Mouse (Mus musculus) embryonic facial prominence, embryonic 10.5 days (tissue): ENCODE results near the gene Man2a1. TPM values are rescaled to one million over a fixed set of nuclear protein-coding genes. Genes with fewer than 3 reads are reported as not detected.

Experiments
- DNase-seq: peaks from one replicate; pipeline ENCODE4 v3.0.0-alpha.2; 2017; ENCODE audit warnings: low spot score
- H3K27ac ChIP-seq: fragments of 300-500 bp; sonication (generic); replicated peaks from 2 replicates; pipeline ENCODE4 v1.5.1; 2016; ENCODE audit warnings: mild to moderate bottlenecking
- H3K27me3 ChIP-seq: fragments of 300-500 bp; sonication (generic); replicated peaks from 2 replicates; pipeline ENCODE4 v1.6.1; 2016; ENCODE audit warnings: low read depth, mild to moderate bottlenecking; ENCODE audit not compliant: poor library complexity, severe bottlenecking
- H3K36me3 ChIP-seq: fragments of 300-500 bp; sonication (generic); replicated peaks from 2 replicates; pipeline ENCODE4 v1.6.1; 2016; ENCODE audit warnings: mild to moderate bottlenecking, moderate library complexity
- H3K4me1 ChIP-seq: fragments of 300-500 bp; sonication (generic); 2 replicates; pipeline ENCODE4 v1.6.1; 2016
- H3K4me3 ChIP-seq: fragments of 300-500 bp; sonication (generic); 2 replicates; pipeline ENCODE4 v1.5.1; 2016; ENCODE audit warnings: mild to moderate bottlenecking, moderate library complexity
- H3K9me3 ChIP-seq: fragments of 300-500 bp; sonication (generic); 2 replicates; pipeline ENCODE4 v1.6.1; 2016; ENCODE audit warnings: mild to moderate bottlenecking
- WGBS: fragments of 180-500 bp; shearing (Covaris S2); methylation state at CpG from one replicate; pipeline ENCODE4 v1.1.7; 2016; 5-methylcytosine and 5-hydroxymethylcytosine counted together
- polyA plus RNA-seq: library from polyadenylated mRNA; unstranded; fragments of >200 nt; fragmentation: Nextera tagmentation; extraction: Ambion mirVana; gene quantifications from 2 replicates; pipeline ENCODE4 v1.2.1, GENCODE M21; 2016

Man2a1 gene
- polyA plus RNA-seq, 1 experiment from 2014 or later, result 6.4 TPM

- no peak overlapping the region for H3K27ac ChIP-seq
- peaks cover 9% of the 10 kb centered on the region for H3K4me1 ChIP-seq
- no peaks in the 10 kb centered on the region for H3K36me3 ChIP-seq
- no peaks in the 10 kb centered on the region for H3K27me3 ChIP-seq
- WGBS, result 95% methylated on average over 6 of the region's 6 CpGs
- DNase-seq, result no peak
- H3K4me3 ChIP-seq, result no peak overlapping the region
- H3K9me3 ChIP-seq, result no peaks in the 10 kb centered on the region
Observed at GRCm38 (mm10) chr17:64581133-64581532, 19.4 kb upstream of the Man2a1 start.

- Histone ChIP-seq H3K4me1 (peaks cover 9% of the 10 kb centered on the region), H3K4me3 (no peak overlapping the region), H3K36me3 (no peaks in the 10 kb centered on the region), H3K27ac (no peak overlapping the region), H3K9me3 (no peaks in the 10 kb centered on the region), H3K27me3 (no peaks in the 10 kb centered on the region)
- WGBS, result 90% methylated on average over 3 of the region's 3 CpGs
- no peak for DNase-seq
Observed at GRCm38 (mm10) chr17:64581962-64582361, 18.6 kb upstream of the Man2a1 start.

GRCm38 (mm10) chr17:64590483-64590882 lies 10.1 kb upstream of the Man2a1 start:
- no peak for DNase-seq
- WGBS, result 56% methylated on average over 4 of the region's 4 CpGs
- Histone ChIP-seq H3K9me3 (no peaks in the 10 kb centered on the region), H3K4me1 (no peaks in the 10 kb centered on the region), H3K4me3 (no peak overlapping the region), H3K27me3 (no peaks in the 10 kb centered on the region), H3K36me3 (no peaks in the 10 kb centered on the region), H3K27ac (no peak overlapping the region)

DNA sequence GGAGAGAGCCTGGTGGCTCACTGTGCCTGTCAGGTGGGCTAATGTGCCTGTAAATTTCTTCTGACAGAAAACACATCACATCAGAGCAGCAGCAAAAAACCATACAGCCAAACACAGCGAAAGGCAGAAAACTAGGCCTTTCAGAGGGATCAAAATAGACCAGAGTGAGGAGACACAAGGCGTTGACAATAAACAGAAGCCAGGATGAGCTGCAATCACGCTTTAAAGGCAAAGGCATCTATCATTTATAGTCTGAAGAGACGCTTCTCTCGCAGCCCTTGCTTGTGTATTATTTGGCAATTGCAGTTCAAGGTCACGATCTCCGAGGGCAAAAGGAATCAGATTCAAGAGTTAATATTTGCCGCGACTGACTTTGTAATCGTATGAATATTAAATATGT lies 9.2 kb upstream of the Man2a1 start:
- Histone ChIP-seq H3K9me3 (no peaks in the 10 kb centered on the region), H3K4me3 (no peak overlapping the region), H3K4me1 (no peaks in the 10 kb centered on the region), H3K36me3 (no peaks in the 10 kb centered on the region), H3K27ac (no peak overlapping the region), H3K27me3 (no peaks in the 10 kb centered on the region)
- DNase-seq, result no peak
- 89% methylated on average over 10 of the region's 10 CpGs for WGBS

GRCm38 (mm10) chr17:64592355-64592754 lies 8.2 kb upstream of the Man2a1 start:
- no peaks in the 10 kb centered on the region for H3K9me3 ChIP-seq
- no peaks in the 10 kb centered on the region for H3K27me3 ChIP-seq
- DNase-seq, result no peak
- no peaks in the 10 kb centered on the region for H3K4me1 ChIP-seq
- no peak overlapping the region for H3K4me3 ChIP-seq
- H3K36me3 ChIP-seq, result no peaks in the 10 kb centered on the region
- 90% methylated on average over 2 of the region's 2 CpGs for WGBS
- H3K27ac ChIP-seq, result no peak overlapping the region

- Histone ChIP-seq H3K27ac (no peak overlapping the region), H3K4me1 (no peaks in the 10 kb centered on the region), H3K27me3 (no peaks in the 10 kb centered on the region), H3K4me3 (no peak overlapping the region), H3K36me3 (no peaks in the 10 kb centered on the region), H3K9me3 (no peaks in the 10 kb centered on the region)
- 92% methylated on average over 3 of the region's 3 CpGs for WGBS
- no peak for DNase-seq
Observed at GRCm38 (mm10) chr17:64592788-64593187, 7.7 kb upstream of the Man2a1 start.

GRCm38 (mm10) chr17:64597770-64598169 lies 2.8 kb upstream of the Man2a1 start:
- H3K36me3 ChIP-seq, result no peaks in the 10 kb centered on the region
- no peak for DNase-seq
- no peak overlapping the region for H3K4me3 ChIP-seq
- no peak overlapping the region for H3K27ac ChIP-seq
- no peaks in the 10 kb centered on the region for H3K27me3 ChIP-seq
- H3K4me1 ChIP-seq, result peaks cover 20% of the 10 kb centered on the region
- no peaks in the 10 kb centered on the region for H3K9me3 ChIP-seq
- 86% methylated on average over 9 of the region's 9 CpGs for WGBS

DNA sequence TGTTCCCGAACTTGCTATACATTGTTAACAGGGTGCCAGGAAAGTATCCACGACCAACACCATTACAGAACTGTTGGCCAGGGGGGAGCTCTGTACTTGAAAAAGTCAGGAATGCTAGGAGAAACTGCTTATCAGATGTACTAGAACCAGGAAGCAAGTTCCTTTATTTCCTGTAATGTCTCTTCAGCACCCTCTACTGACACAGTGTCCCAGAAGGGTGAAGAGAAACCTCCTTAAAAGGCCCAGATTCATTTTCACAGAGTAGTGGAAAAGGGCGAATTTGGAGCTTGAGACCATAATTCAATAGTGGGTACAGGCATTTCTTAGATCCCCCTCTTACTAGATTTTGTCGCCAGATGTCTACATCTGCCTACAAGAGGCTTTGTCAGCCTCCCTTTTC lies 620 bp upstream of the Man2a1 start:
- Histone ChIP-seq H3K36me3 (no peaks in the 10 kb centered on the region), H3K27ac (peak overlapping the region; percentile 95), H3K4me1 (peaks cover 39% of the 10 kb centered on the region), H3K9me3 (no peaks in the 10 kb centered on the region), H3K4me3 (peak overlapping the region; percentile 81), H3K27me3 (no peaks in the 10 kb centered on the region)
- WGBS, result 27% methylated on average over 4 of the region's 4 CpGs
- no peak for DNase-seq

DNA sequence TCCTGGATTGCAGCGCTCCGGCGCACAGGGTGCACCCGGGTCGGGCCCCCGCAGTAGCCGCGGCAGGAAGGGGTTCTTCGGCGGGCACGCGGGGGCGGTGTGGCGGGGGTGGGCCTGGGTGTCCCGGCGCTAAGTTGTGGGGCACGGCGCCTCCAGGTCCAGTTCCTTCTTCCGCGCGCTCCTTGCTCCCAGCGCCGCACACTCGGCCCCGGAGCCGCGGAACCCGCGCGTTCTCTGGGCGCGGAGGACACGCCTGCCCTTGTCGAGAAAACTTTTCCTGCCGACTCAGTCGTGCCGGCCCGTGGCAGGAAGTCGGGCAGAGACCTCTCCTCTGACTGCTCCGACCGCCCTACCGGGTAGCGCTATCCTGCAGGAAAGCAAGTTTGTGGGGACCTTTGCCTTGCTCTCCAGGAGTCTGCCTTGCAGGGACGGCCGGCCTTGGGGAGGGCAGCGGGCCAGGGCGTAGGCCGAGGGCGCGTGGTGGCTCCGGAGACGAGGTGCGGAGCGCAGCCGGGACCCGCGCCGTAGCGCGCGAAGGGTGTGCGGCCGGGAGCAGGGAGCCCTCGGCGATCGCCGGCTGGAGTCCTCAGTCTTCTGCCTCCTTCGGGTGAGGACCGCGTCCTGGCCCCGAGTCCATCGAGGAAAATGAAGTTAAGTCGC lies 685 bp downstream of the Man2a1 start:
- Histone ChIP-seq H3K27ac (peak overlapping the region; percentile 95), H3K9me3 (no peaks in the 10 kb centered on the region), H3K4me1 (peaks cover 46% of the 10 kb centered on the region), H3K4me3 (peak overlapping the region; percentile 81), H3K27me3 (no peaks in the 10 kb centered on the region), H3K36me3 (no peaks in the 10 kb centered on the region)
- WGBS, result under 1% methylated on average over 73 of the region's 73 CpGs
- DNase-seq, result peak; percentile 74

DNA sequence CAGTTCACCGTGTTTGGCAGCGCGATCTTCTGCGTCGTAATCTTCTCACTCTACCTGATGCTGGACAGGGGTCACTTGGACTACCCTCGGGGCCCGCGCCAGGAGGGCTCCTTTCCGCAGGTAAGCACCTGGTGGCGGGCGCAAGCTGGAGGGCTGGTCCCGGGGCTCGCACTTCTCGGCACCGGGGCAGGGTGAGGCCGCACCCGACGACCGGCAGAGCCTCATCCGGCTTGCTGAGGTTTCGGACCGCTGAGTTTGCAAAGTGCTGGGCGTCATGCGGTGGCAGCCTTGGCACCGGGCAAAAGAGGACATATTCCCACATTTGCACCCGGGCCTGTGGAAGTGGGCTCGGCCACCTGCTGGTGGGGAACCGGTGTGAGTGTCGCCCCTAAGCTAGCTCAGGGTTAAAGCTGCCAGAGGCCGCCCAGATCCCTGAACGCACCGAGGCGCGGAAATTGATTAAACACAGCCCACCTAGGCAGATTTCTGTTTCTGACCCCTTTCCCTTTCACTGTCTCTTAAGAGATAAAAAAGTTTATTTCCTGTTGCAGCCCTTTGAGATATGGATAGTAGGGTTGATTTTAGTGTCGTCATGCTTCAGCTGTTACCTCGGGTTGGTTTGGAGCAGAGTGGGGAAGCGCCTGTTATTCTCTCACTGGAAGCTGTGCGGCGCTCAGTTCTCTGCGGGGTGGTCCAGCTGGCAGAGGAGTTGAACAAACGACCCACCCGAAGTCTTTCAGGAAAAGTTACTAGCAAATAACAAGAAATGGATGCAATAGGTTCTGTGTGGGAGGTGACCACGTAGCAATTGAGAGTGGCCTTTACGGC lies 1.4 kb downstream of the Man2a1 start:
- under 1% methylated on average over 44 of the region's 44 CpGs for WGBS
- Histone ChIP-seq H3K4me1 (peaks cover 46% of the 10 kb centered on the region), H3K9me3 (no peaks in the 10 kb centered on the region), H3K27me3 (no peaks in the 10 kb centered on the region), H3K27ac (peak overlapping the region; percentile 95), H3K4me3 (peak overlapping the region; percentile 81), H3K36me3 (no peaks in the 10 kb centered on the region)
- DNase-seq, result peak; percentile 74

- Histone ChIP-seq H3K9me3 (no peaks in the 10 kb centered on the region), H3K4me1 (peaks cover 46% of the 10 kb centered on the region), H3K27ac (no peak overlapping the region), H3K36me3 (0 out of 2 replicates have a peak, but pooled peaks cover 3% of the 10 kb centered on the region), H3K27me3 (no peaks in the 10 kb centered on the region), H3K4me3 (peak overlapping the region; percentile 81)
- 72% methylated on average over 9 of the region's 9 CpGs for WGBS
- DNase-seq, result no peak
Observed at GRCm38 (mm10) chr17:64603134-64603533, 2.6 kb downstream of the Man2a1 start.

DNA sequence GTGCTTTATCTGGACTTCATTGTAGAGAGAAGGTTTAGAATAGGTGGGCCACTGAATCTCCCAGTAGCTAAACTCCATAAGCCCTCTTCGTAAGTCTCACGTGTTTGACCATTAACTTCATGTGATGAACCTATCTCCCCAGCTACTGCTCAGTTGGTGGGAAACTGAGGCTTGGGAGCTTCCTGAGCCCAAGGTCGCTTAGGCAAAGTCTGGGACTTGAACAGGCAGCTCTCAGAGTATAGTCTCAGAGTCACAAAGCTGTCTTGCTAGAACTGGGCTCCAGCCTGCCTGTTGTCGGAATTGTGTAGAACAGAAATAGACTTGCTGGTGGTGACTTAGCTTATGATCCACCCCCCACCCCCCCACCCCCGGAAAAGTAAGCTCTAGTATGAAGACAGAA lies 3.0 kb downstream of the Man2a1 start:
- H3K27me3 ChIP-seq, result no peaks in the 10 kb centered on the region
- H3K4me1 ChIP-seq, result peaks cover 46% of the 10 kb centered on the region
- 87% methylated on average over 5 of the region's 5 CpGs for WGBS

DNA sequence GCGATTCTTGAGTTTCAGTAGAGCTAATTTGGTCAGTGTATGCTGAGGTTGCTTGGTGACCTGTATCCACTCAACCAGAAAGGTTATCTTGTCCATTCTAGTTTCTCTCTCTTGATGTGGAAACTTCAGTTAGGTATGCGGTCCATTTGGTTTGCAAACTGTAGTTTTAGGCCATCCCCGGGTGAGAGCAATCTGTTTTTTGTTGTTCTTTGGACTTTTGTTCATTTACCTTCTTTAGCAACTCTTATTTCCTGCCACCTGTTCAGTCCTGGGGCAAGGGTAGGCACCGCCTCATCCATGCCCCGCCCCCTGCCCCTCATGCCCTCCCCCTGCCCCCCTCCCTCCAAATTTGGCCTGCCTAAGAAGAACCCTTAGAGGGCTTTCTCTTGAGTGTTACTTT lies 3.6 kb downstream of the Man2a1 start:
- no peak for DNase-seq
- no peak overlapping the region for H3K4me3 ChIP-seq
- no peaks in the 10 kb centered on the region for H3K9me3 ChIP-seq
- peaks cover 46% of the 10 kb centered on the region for H3K4me1 ChIP-seq
- H3K27me3 ChIP-seq, result no peaks in the 10 kb centered on the region
- H3K27ac ChIP-seq, result no peak overlapping the region
- 68% methylated on average over 5 of the region's 5 CpGs for WGBS
- 0 out of 2 replicates have a peak, but pooled peaks cover 3% of the 10 kb centered on the region for H3K36me3 ChIP-seq

More for the DNA sequence above, 3.0 kb downstream of the Man2a1 start:
- no peak for DNase-seq
- Histone ChIP-seq H3K36me3 (0 out of 2 replicates have a peak, but pooled peaks cover 3% of the 10 kb centered on the region), H3K4me3 (peak overlapping the region; percentile 81), H3K9me3 (no peaks in the 10 kb centered on the region), H3K27ac (no peak overlapping the region)
